Mouse (Mus musculus) spleen, adult 2 months (tissue): ENCODE results near the gene Smpd2. TPM values are rescaled to one million over a fixed set of nuclear protein-coding genes. Genes with fewer than 3 reads are reported as not detected.

ENCODE experiments used
- DNase-seq, 2 experiments: peaks; one replicate each; pipeline versions ENCODE4 v3.0.0 to v3.0.0-alpha.2; 2012 to 2021; ENCODE audit warnings: low spot score in 2 of 2, low read depth in 1 of 2
- H3K27ac ChIP-seq: fragments of 200-500 bp; 2 replicates; pipeline ENCODE4 v1.5.1; 2012; ENCODE audit warnings: low read length, inconsistent platforms; ENCODE audit not compliant: insufficient read depth
- H3K27me3 ChIP-seq: fragments of 200-500 bp; 2 replicates; pipeline ENCODE4 v1.6.1; 2012; ENCODE audit warnings: mild to moderate bottlenecking, moderate library complexity, low read length, inconsistent platforms; ENCODE audit not compliant: control insufficient read depth, insufficient read depth
- H3K36me3 ChIP-seq: fragments of 200-500 bp; 2 replicates; pipeline ENCODE4 v1.6.1; 2012; ENCODE audit warnings: mild to moderate bottlenecking, low read length, inconsistent platforms; ENCODE audit not compliant: control insufficient read depth, insufficient read depth
- H3K4me1 ChIP-seq: fragments of 200-500 bp; 2 replicates; pipeline ENCODE4 v1.6.1; 2011; ENCODE audit warnings: inconsistent platforms; ENCODE audit not compliant: control insufficient read depth, insufficient read depth, insufficient read length
- H3K4me3 ChIP-seq: fragments of 200-500 bp; 2 replicates; pipeline ENCODE4 v1.5.1; 2011; ENCODE audit warnings: mild to moderate bottlenecking, inconsistent platforms; ENCODE audit not compliant: insufficient read depth, insufficient read length; ENCODE audit errors: extremely low read depth
- CTCF ChIP-seq: fragments of 200-500 bp; IDR thresholded peaks from 2 replicates; pipeline ENCODE4 v1.5.1; 2011; ENCODE audit warnings: mild to moderate bottlenecking, inconsistent platforms; ENCODE audit not compliant: insufficient read depth, insufficient read length, insufficient replicate concordance; ENCODE audit errors: extremely low read depth
- POLR2A ChIP-seq: fragments of 200-500 bp; IDR thresholded peaks from 2 replicates; pipeline ENCODE4 v1.6.1; 2011; ENCODE audit warnings: low read depth, low read length, inconsistent platforms
- WGBS: fragments of 180-500 bp; shearing (Covaris S2); methylation state at CpG from one replicate; pipeline ENCODE4 v1.1.7; 2018; 5-methylcytosine and 5-hydroxymethylcytosine counted together
- polyA plus RNA-seq: library from polyadenylated mRNA; depleted of rRNA; stranded (reverse); fragments of >200 nt; gene quantifications from 2 replicates; pipeline ENCODE4 v1.2.3, GENCODE M21; 2012

Smpd2 gene
- polyA plus RNA-seq, 1 experiment, result 35.6 TPM

GRCm38 (mm10) chr10:41525696-41526095 is 35.5 kb upstream of the Smpd2 start:
- no peak for DNase-seq
- Histone ChIP-seq H3K27ac (no peak overlapping the region), H3K4me1 (peaks cover 14% of the 10 kb centered on the region; the same call in 1 of the 2 replicates), H3K27me3 (no peaks in the 10 kb centered on the region), H3K4me3 (no peak overlapping the region), H3K36me3 (peaks cover 20% of the 10 kb centered on the region)
- TF ChIP-seq CTCF (no peak), POLR2A (no peak)
- WGBS, result 56% methylated on average over 1 of the region's 1 CpGs

GRCm38 (mm10) chr10:41523386-41523785 is 33.2 kb upstream of the Smpd2 start:
- 30% methylated on average over 3 of the region's 3 CpGs for WGBS
- Histone ChIP-seq H3K4me3 (no peak overlapping the region), H3K27me3 (no peaks in the 10 kb centered on the region), H3K4me1 (peaks cover 14% of the 10 kb centered on the region; the same call in 1 of the 2 replicates), H3K36me3 (peaks cover 12% of the 10 kb centered on the region), H3K27ac (no peak overlapping the region)
- no peak for TF ChIP-seq CTCF
- TF ChIP-seq POLR2A, result no peak
- DNase-seq, result no peak

- no peak for DNase-seq
- H3K27ac ChIP-seq, result peak overlapping the region; percentile 98; the same call in 1 of the 2 replicates
- peak overlapping the region; percentile 95 for H3K4me3 ChIP-seq
- peaks cover 14% of the 10 kb centered on the region; the same call in 1 of the 2 replicates for H3K4me1 ChIP-seq
- TF ChIP-seq CTCF (no peak), POLR2A (no peak)
- H3K27me3 ChIP-seq, result no peaks in the 10 kb centered on the region
- peaks cover 5% of the 10 kb centered on the region; the same call in 1 of the 2 replicates for H3K36me3 ChIP-seq
- 2% methylated on average over 5 of the region's 5 CpGs for WGBS
Observed at GRCm38 (mm10) chr10:41520410-41520673, 30.2 kb upstream of the Smpd2 start.

DNA sequence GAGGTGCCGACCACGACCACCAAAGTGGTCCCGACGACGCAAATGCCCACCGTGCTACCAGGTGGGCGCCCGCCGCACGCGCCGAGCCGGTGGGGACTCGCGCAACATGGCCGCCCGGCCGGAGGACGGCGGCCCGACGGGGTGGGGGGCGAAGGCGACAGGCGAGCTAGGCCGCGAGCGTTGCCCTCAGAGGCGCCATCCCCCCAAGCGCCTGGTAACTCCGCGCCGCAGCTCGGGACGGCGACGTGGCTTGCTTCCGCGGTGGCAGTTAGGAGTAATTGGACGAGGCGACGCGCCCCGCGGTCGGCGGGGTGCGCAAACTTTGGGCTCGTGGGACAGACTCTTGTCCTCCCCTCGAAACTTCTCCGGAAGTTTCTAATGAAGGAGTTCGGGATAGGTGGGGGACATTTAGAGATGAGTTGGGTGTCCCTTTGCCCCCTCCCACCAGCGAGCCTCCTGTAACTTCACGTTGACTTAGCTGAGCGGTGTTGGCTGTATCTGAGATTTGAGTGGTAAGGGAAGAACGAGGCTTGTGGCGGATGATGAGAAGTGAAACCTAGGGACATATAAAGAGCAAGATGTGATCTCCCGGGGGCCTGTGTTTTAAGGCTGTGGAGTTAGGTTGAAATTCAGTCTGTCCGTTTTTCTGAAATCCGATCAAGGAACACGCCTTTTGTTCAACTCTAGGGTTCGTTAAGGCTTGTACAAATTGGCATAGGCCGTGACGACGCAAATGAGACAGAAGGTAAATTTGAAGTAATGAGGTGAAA is 29.7 kb upstream of the Smpd2 start:
- Histone ChIP-seq H3K4me3 (peak overlapping the region; percentile 95), H3K27ac (peak overlapping the region; percentile 98), H3K4me1 (peaks cover 14% of the 10 kb centered on the region; the same call in 1 of the 2 replicates), H3K36me3 (peaks cover 5% of the 10 kb centered on the region; the same call in 1 of the 2 replicates), H3K27me3 (no peaks in the 10 kb centered on the region)
- WGBS, result under 1% methylated on average over 65 of the region's 65 CpGs
- DNase-seq, result peak; percentile 50 to 53
- TF ChIP-seq CTCF (no peak), POLR2A (no peak; the same call in 1 of the 2 replicates)

GRCm38 (mm10) chr10:41518981-41519618 is 28.9 kb upstream of the Smpd2 start, which contains the start of gene Cd164:
Cd164 (plus strand) TSS chr10:41519414.
- Histone ChIP-seq H3K27ac (peak within 1 kb of the TSS; percentile 98), H3K27me3 (no peaks in the 10 kb centered on the region), H3K36me3 (peaks cover 4% of the 10 kb centered on the region; the same call in 1 of the 2 replicates), H3K4me3 (peak within 1 kb of the TSS; percentile 95), H3K4me1 (peaks cover 12% of the 10 kb centered on the region; the same call in 1 of the 2 replicates)
- DNase-seq, result peak; percentile 87 to 90
- under 1% methylated on average over 68 of the region's 69 CpGs for WGBS
- TF ChIP-seq CTCF, result no peak
- peak; percentile 98 for TF ChIP-seq POLR2A

DNA sequence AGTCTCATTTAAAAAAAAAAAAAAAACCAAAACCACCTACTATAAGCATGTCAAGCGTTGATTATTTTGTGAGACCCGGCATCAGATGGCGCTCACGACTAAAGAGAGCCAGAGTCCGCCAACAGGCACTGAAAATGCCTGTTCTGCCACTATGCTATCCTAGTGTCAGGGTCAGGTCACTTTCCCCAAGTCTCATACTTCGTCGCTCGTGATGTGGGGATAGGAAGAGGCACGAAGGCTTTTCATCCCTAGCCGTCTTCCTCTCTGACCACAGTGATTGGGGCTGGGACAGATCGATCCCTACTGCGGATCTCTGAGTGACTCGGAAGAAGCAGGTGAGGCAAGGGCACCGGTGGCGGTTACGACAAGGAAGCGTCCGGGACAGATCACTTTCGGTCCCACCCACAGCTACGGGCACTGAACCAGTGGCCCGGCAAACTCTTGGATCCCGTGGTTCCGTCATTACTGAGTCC is 28.4 kb upstream of the Smpd2 start:
- DNase-seq, result peak; percentile 84 to 87
- under 1% methylated on average over 23 of the region's 23 CpGs for WGBS
- peak overlapping the region; percentile 98 for H3K27ac ChIP-seq
- H3K27me3 ChIP-seq, result no peaks in the 10 kb centered on the region
- 0 out of 2 replicates have a peak, but pooled peaks cover 1% of the 10 kb centered on the region for H3K36me3 ChIP-seq
- TF ChIP-seq CTCF, result peak; percentile 76; the same call in 1 of the 2 replicates
- no peak for TF ChIP-seq POLR2A
- peak overlapping the region; percentile 95 for H3K4me3 ChIP-seq
- H3K4me1 ChIP-seq, result peaks cover 9% of the 10 kb centered on the region; the same call in 1 of the 2 replicates

- Histone ChIP-seq H3K4me1 (no peaks in the 10 kb centered on the region), H3K36me3 (no peaks in the 10 kb centered on the region), H3K4me3 (no peak overlapping the region), H3K27me3 (no peaks in the 10 kb centered on the region), H3K27ac (no peak overlapping the region)
- TF ChIP-seq CTCF (no peak), POLR2A (no peak)
- no peak for DNase-seq
Observed at GRCm38 (mm10) chr10:41514921-41515320, 24.8 kb upstream of the Smpd2 start.
